Mouse (Mus musculus): Measurements from ENCODE around the gene Gm7697. TPM values are rescaled to one million over a fixed set of nuclear protein-coding genes. Genes with fewer than 3 reads are reported as not detected.
"Not testable (repeated sequence)": the region's sequence is repeated elsewhere in the genome, so short reads cannot be mapped to it uniquely, and the experiment has no call there.

Gene Gm7697
- total RNA-seq (2021) = not detected
- long read RNA-seq, experiment 1 = 0 reads
- long read RNA-seq, experiment 2 = 0 reads

DNA sequence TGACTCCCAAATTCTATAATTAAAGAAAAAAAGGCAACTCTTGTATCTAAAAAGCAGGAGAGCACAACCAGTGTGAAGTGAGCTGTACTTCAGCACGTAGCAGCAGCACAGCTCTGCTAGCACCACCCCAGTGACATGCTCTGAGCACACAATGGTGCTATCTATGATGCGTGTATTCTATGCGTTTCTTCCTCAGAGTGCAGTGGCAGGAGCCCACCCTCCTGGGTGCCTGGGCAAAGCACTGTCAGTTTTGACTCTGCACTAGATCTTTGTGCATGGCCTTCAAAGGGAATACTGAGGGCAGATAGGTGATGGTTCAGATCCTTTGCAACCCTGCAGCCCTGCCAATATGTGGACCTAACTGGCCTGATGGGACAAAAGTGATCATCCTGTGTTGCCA is at the start of gene Gm7697:
Gm7697 (minus strand) TSS at position 101 of the 400 bp plus-strand sequence.
- not testable (repeated sequence) for DNase-seq (ENCODE audit: low spot score)

DNA sequence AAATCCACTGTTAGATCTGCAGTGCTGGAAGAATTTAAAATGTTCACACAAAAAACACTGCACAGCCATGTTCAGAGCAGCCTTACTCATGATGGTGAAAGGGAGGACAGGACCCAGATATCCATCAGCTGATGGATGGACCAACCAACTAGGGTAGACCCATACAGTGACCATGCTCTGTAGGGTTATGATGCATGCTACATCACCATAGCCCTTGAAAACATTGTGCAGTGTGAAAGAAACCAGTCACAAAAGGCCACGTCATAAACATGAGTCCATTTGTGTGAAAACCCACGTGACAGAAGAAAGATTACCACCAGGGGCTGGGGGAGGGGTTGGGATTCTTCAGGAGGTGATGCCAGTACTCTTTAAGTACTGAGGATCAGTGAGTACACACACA is 28.5 kb upstream of the Gm7697 start:
- not testable (repeated sequence) for DNase-seq (ENCODE audit: low spot score)

DNA sequence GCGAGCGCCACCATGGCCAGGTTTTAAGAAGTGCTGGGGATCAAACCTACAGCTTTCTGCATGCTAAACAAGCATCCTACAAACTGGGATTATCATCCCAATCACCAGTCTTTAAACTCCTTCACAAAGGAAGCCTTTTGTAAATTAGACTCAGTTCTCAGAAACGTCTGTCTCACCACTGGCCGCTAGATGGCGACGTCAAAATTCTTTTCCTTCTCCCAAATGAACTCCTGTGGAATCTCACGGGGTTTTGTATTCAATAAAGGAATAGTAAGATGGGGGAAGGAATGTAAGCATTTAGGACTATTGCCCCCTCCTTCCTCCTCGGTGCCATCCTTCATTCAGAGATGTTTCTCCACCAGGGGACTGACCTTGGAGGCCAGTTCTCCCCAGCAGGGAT is 26.8 kb upstream of the Gm7697 start:
- not testable (repeated sequence) for DNase-seq (ENCODE audit: low spot score)

DNA sequence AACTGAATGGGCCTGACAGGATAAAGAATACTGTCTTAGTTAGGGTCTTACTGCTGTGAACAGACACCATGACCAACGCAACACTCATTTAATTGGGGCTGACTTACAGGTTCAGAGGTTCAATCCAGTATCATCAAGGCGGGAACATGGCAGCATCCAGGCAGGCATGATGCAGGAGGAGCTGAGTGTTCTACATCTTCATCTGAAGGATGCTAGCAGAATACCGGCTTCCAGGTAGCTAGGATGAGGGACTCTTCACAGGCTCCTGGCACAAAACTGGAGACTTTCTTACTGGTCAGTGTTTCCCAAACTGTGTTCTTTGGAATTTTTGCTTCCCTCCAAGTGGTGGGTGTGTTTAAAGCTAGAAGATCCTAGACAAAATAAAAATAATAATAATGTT is 25.3 kb upstream of the Gm7697 start:
- DNase-seq (ENCODE audit: low spot score) = not testable (repeated sequence)

DNA sequence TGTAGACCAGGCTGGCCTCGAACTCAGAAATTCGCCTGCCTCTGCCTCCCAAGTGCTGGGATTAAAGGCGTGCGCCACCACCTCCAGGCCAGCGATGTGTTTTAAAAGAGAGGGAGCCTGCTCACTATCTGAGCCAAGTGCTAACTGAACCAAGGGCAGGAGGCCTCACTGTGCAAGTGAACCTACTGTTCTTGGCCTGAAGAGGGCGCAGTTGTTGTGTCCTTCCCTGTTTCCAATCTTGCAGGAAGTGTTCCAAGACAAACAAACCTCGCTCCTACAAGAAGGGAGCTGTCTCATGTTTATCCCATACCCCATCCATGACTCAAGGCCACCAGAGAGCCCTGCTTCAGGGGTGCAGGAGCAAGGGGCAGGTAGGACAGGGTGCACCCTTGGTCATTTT is 24.4 kb upstream of the Gm7697 start:
- DNase-seq (ENCODE audit: low spot score) = not testable (repeated sequence)

DNA sequence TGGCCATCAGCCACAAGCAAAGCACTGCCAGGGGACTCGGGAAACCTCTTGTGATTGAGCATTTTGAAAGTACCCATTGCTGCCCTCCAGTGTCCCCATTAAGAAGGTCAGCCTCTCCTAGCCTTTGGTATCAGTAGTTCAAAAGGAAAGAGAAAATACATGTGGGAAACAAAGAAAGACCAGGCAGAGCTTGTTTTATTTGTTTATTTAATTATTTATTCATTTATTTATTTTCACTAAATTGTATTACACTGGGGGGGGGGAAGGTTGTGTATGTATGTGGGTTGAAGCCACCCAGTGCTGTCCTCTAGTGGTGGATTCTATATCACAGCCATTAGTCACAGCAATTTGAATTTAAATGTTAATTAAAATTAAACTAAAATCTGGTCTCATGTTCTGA is 22.2 kb upstream of the Gm7697 start:
- not testable (repeated sequence) for DNase-seq (ENCODE audit: low spot score)

DNA sequence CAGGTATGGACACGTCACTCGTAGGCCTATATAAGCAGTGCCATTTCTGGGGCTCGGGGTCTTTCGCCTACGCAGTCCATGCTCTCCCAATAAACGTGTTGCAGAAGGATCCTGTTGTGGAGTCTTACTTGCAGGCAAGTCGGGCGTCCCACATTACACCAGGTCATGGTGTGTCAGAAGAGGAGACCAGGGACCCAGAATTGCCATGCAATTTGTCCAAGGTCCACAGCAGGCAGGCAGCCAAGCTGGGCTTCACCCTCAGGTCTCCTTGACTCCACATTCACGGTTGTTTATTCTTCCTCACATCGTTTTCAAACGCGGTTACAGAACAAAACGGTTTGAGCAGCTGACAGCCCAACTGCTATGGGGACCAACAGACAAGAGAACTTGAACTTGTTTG is 21.7 kb upstream of the Gm7697 start:
- DNase-seq (ENCODE audit: low spot score) = not testable (repeated sequence)

DNA sequence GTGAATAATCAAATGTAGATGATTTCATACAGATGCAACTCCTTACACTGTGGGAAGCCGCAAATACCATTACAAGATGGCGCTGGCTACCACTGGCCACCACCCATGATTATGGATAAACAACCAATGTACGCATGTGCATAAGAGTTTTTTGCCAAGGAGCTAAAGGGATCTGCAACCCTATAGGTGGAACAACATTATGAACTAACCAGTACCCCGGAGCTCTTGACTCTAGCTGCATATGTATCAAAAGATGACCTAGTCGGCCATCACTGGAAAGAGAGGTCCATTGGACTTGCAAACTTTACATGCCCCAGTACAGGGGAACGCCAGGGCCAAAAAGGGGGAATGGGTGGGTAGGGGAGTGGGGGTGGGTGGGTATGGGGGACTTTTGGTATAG is 21.2 kb upstream of the Gm7697 start:
- DNase-seq (ENCODE audit: low spot score) = not testable (repeated sequence)

DNA sequence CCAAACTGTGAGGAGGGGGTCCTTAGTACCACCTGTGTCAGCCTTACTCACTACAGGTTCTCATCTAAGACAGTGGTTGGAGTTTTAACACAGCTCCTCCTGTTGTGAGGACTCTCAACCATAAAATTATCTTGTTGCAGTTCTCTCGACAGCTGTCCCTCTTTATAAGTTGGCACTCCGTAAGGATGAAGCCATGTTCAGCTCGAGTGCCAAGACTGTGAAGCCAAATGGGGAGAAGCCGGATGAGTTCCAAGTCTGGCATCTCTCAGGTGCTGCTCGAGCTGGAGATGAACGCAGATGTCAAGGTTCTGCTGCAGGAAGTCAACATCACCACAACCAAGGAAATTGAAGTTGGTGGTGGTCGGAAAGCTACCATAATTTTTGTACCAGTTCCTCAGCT is 18.0 kb upstream of the Gm7697 start:
- DNase-seq (ENCODE audit: low spot score) = not testable (repeated sequence)

DNA sequence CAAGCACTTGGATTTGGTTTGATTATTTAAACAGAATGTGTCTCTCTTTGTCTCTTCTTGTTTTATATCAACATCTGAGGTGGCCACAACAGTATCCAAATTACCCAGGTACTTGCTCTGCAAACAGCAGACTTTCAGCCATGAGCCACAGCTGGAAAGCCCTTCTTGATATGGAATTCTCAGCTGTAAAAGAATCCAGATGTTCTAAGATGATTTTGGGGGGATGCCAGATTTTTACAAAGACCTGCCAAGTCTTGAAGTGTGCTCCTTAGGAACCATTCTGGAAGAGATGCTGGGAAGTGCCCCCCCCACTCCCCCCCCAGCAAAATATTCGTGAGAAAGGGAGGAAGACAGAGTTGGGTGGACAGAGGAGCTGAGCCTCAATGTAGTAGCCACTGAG is 17.6 kb upstream of the Gm7697 start:
- DNase-seq (ENCODE audit: low spot score) = not testable (repeated sequence)

DNA sequence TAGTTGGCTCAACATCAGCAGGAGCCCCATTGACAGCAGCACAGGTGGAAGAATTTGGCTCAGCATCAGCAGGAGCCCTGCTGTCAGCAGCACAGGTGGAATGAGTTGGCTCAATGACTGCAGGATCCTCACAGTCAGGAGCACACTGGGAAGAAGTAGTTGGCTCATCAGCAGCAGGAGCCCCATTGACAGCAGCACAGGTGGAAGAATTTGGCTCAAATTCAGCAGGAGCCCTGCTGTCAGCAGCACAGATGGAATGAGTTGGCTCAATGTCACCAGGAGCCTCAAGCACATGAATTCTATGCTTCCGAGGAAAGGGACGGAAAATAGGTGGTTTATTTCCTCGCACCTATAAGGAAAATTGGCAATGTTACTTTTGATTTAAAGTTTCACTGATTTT is 47.8 kb downstream of the Gm7697 start:
- DNase-seq (ENCODE audit: low spot score) = not testable (repeated sequence)

DNA sequence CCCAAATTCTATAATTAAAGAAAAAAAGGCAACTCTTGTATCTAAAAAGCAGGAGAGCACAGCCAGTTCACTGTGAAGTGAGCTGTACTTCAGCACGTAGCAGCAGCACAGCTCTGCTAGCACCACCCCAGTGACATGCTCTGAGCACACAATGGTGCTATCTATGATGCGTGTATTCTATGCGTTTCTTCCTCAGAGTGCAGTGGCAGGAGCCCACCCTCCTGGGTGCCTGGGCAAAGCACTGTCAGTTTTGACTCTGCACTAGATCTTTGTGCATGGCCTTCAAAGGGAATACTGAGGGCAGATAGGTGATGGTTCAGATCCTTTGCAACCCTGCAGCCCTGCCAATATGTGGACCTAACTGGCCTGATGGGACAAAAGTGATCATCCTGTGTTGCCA is 69.3 kb downstream of the Gm7697 start, which contains the start of gene Gm9495:
Gm9495 (minus strand) TSS at position 101 of the 400 bp plus-strand sequence.
- DNase-seq (ENCODE audit: low spot score) = not testable (repeated sequence)

Other genes starting within 250 kb of the Gm7697 start
- gene Gm9495, start 69.4 kb downstream of the Gm7697 start, total RNA-seq (2021) = not detected
- 1 to 10 TPM; 5.0 to 6.1 TPM for gene Zfp868, start 102.6 kb upstream of the Gm7697 start, total RNA-seq (2021)
- gene Zfp964, start 131.5 kb upstream of the Gm7697 start, total RNA-seq (2021) = under 1 TPM; 0.53 to 0.88 TPM
- 10 to 100 TPM; 15.3 to 15.9 TPM for gene Zfp869, start 187.7 kb upstream of the Gm7697 start, total RNA-seq (2021)
- gene Zfp963, start 227.0 kb upstream of the Gm7697 start, total RNA-seq (2021) = 1 to 10 TPM; 3.2 to 5.0 TPM